Mouse (Mus musculus) cortical plate, adult 2 months (tissue): ENCODE results near the gene Irak3.

Experiments used
- CTCF ChIP-seq: fragments of 200-500 bp; IDR thresholded peaks from 2 replicates; pipeline ENCODE4 v1.5.1; 2011; ENCODE audit warnings: mild to moderate bottlenecking, control low read depth, low read length; ENCODE audit not compliant: insufficient read depth; ENCODE audit errors: extremely low read depth
- POLR2A ChIP-seq: fragments of 200-500 bp; IDR thresholded peaks from 2 replicates; pipeline ENCODE4 v1.6.1; 2011; ENCODE audit warnings: mild to moderate bottlenecking, low read length, control low read depth; ENCODE audit not compliant: insufficient read depth; ENCODE audit errors: extremely low read depth

GRCm38 (mm10) chr10:120092548-120092947 is 109.4 kb downstream of the Irak3 start:
- no peak for TF ChIP-seq CTCF
- TF ChIP-seq POLR2A, result no peak
